Mouse (Mus musculus): Measurements from ENCODE around the gene Rhno1. TPM values are rescaled to one million over a fixed set of nuclear protein-coding genes. Genes with fewer than 3 reads are reported as not detected.
"Not testable (repeated sequence)": the region's sequence is repeated elsewhere in the genome, so short reads cannot be mapped to it uniquely, and the experiment has no call there.

Gene Rhno1
- polyA plus RNA-seq, 1 experiment from 2014 or later, result 175 TPM

DNA sequence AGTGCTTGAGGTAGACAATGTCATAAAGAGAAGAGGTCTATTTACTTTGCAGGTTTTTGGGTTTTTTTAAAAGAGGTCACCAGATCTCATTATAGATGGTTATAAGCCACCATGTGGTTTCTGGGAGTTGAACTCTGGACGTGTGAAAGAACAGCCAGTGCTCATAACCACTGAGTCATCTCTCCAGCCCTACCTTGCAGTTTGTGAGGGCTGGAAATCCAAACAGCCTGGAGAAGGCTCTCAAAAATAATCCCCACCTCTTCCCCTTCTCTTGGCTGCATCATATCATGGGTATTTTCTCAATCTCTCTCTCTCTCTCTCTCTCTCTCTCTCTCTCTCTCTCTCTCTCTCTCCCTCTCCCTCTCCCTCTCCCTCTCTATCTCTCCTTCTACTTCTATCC lies 28.0 kb upstream of the Rhno1 start:
- ATAC-seq (ENCODE audit: insufficient read depth, low FRiP score, low TSS enrichment), result no peak
- 72% methylated on average over 1 of the region's 1 CpGs for WGBS

DNA sequence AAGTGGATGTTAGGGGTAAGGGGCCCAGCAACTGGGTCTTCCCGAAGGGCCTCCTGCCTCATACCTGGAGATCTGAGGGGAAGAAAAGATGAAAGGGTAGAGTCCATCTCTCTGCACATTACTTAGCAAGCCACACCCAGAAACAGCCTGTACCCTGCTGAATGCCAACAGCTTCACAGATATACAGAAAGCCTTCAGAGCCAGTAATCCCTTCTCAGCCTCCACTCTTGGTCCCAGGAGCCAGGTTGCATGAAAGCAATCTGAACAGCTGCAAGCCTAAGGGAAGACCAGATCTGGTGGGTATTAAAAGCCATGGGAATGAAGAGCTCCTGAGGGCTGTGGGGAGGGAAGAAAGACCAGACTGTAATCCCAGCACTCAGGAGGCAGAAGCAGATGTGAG lies 26.5 kb upstream of the Rhno1 start:
- Histone ChIP-seq H3K27ac (ENCODE audit: low read depth, low read length) (no peak overlapping the region), H3K36me3 (ENCODE audit: control insufficient read depth, insufficient read depth, low read length) (no peaks in the 10 kb centered on the region), H3K9me3 (ENCODE audit: control insufficient read depth, low read length) (no peaks in the 10 kb centered on the region), H3K27me3 (ENCODE audit: control insufficient read depth, insufficient read depth, low read length) (no peaks in the 10 kb centered on the region), H3K4me3 (ENCODE audit: low read depth, low read length) (no peak overlapping the region), H3K4me1 (ENCODE audit: control insufficient read depth, insufficient read depth, low read length) (no peaks in the 10 kb centered on the region), H3K4me2 (ENCODE audit: low read depth) (no peak overlapping the region), H3K9ac (ENCODE audit: low read length) (no peak overlapping the region)
- WGBS, result 79% methylated on average over 1 of the region's 1 CpGs
- no peak for ATAC-seq (ENCODE audit: insufficient read depth, low FRiP score, low TSS enrichment)
- DNase-seq (ENCODE audit: low spot score), result no peak

More for the DNA sequence above, 28.0 kb upstream of the Rhno1 start:
- Histone ChIP-seq H3K9ac (ENCODE audit: low read length) (no peak overlapping the region), H3K27ac (ENCODE audit: low read depth, low read length) (no peak overlapping the region), H3K4me3 (ENCODE audit: low read depth, low read length) (no peak overlapping the region), H3K9me3 (ENCODE audit: control insufficient read depth, low read length) (no peaks in the 10 kb centered on the region), H3K4me1 (ENCODE audit: control insufficient read depth, insufficient read depth, low read length) (no peaks in the 10 kb centered on the region), H3K4me2 (ENCODE audit: low read depth) (no peak overlapping the region), H3K27me3 (ENCODE audit: control insufficient read depth, insufficient read depth, low read length) (no peaks in the 10 kb centered on the region), H3K36me3 (ENCODE audit: control insufficient read depth, insufficient read depth, low read length) (no peaks in the 10 kb centered on the region)
- DNase-seq (ENCODE audit: low spot score), result no peak

DNA sequence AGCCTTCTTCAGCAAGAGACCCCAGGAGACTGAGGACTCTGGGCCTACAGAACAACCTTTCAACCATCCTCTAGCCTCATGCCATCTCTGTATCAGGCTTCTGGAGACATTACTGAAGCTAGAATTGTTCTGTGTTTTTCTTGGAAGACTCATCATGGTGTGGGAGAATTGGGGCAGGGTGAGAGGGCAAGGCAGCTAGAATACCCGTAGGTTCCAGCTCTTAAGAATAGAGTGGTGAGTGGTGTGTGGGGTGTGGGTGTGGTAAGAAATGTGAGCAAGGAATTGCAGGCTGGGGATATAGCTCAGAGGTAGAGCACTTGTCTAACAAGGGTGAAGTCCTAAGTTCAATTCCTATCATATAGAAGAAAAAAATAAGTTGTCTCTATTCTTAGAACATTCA lies 22.3 kb upstream of the Rhno1 start:
- no peaks in the 10 kb centered on the region for H3K4me1 ChIP-seq (ENCODE audit: control insufficient read depth, insufficient read depth, low read length)
- ATAC-seq (ENCODE audit: insufficient read depth, low FRiP score, low TSS enrichment) (no peak), DNase-seq (ENCODE audit: low spot score) (no peak)
- H3K4me3 ChIP-seq (ENCODE audit: low read depth, low read length), result no peak overlapping the region
- 81% methylated on average over 1 of the region's 1 CpGs for WGBS
- H3K4me2 ChIP-seq (ENCODE audit: low read depth), result no peak overlapping the region
- no peaks in the 10 kb centered on the region for H3K9me3 ChIP-seq (ENCODE audit: control insufficient read depth, low read length)
- no peaks in the 10 kb centered on the region for H3K27me3 ChIP-seq (ENCODE audit: control insufficient read depth, insufficient read depth, low read length)
- H3K27ac ChIP-seq (ENCODE audit: low read depth, low read length), result no peak overlapping the region
- H3K9ac ChIP-seq (ENCODE audit: low read length), result no peak overlapping the region
- H3K36me3 ChIP-seq (ENCODE audit: control insufficient read depth, insufficient read depth, low read length), result no peaks in the 10 kb centered on the region

DNA sequence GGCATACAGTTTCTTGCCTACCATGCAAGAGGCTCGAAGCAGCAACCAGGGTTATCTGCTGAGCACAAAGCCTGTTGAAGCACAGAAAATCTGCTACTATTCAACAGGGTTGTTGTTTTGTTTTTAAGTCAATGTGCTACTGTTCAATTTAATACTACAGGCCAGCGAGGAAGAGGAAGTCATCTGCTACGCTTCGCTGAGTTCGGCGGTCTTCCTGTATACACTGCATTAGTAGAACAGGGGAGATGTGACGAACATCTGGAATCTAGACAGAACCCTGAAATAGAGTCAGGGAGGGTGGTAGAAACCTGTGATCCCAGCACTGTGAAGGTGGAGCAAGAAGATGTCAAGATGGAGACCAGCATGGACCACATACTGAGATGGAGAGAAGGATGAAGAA lies 21.0 kb upstream of the Rhno1 start:
- no peak overlapping the region for H3K4me3 ChIP-seq (ENCODE audit: low read depth, low read length)
- H3K27ac ChIP-seq (ENCODE audit: low read depth, low read length), result no peak overlapping the region
- H3K36me3 ChIP-seq (ENCODE audit: control insufficient read depth, insufficient read depth, low read length), result no peaks in the 10 kb centered on the region
- WGBS, result 74% methylated on average over 7 of the region's 7 CpGs
- H3K9me3 ChIP-seq (ENCODE audit: control insufficient read depth, low read length), result no peaks in the 10 kb centered on the region
- H3K27me3 ChIP-seq (ENCODE audit: control insufficient read depth, insufficient read depth, low read length), result no peaks in the 10 kb centered on the region
- no peak for DNase-seq (ENCODE audit: low spot score)
- ATAC-seq (ENCODE audit: insufficient read depth, low FRiP score, low TSS enrichment), result no peak
- no peaks in the 10 kb centered on the region for H3K4me1 ChIP-seq (ENCODE audit: control insufficient read depth, insufficient read depth, low read length)
- H3K4me2 ChIP-seq (ENCODE audit: low read depth), result no peak overlapping the region
- no peak overlapping the region for H3K9ac ChIP-seq (ENCODE audit: low read length)

DNA sequence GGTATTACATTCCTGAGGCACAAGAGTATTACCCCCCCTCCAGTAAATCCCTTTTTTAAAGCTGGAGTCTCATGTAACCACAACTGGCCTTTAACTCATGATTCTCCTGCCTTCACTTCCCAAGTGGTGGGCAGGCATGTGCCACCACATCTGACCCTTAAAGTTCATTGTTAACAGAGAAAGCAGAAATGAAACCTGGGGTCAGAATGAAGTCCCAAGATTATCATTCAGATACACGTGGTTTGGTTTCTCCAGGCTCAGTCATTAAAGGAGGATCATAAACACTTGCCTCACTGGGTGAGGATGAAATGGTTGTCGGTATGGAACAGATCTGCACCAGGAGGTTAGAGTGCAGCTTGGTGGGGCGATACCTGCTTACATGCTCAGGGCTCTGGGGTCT lies 18.5 kb upstream of the Rhno1 start:
- H3K4me2 ChIP-seq (ENCODE audit: low read depth), result no peak overlapping the region
- H3K9ac ChIP-seq (ENCODE audit: low read length), result no peak overlapping the region
- H3K9me3 ChIP-seq (ENCODE audit: control insufficient read depth, low read length), result no peaks in the 10 kb centered on the region
- ATAC-seq (ENCODE audit: insufficient read depth, low FRiP score, low TSS enrichment) (no peak), DNase-seq (ENCODE audit: low spot score) (no peak)
- H3K36me3 ChIP-seq (ENCODE audit: control insufficient read depth, insufficient read depth, low read length), result 0 out of 2 replicates have a peak, but pooled peaks cover 2% of the 10 kb centered on the region
- no peak overlapping the region for H3K27ac ChIP-seq (ENCODE audit: low read depth, low read length)
- H3K27me3 ChIP-seq (ENCODE audit: control insufficient read depth, insufficient read depth, low read length), result no peaks in the 10 kb centered on the region
- WGBS, result 74% methylated on average over 3 of the region's 3 CpGs
- H3K4me3 ChIP-seq (ENCODE audit: low read depth, low read length), result no peak overlapping the region
- no peaks in the 10 kb centered on the region for H3K4me1 ChIP-seq (ENCODE audit: control insufficient read depth, insufficient read depth, low read length)

DNA sequence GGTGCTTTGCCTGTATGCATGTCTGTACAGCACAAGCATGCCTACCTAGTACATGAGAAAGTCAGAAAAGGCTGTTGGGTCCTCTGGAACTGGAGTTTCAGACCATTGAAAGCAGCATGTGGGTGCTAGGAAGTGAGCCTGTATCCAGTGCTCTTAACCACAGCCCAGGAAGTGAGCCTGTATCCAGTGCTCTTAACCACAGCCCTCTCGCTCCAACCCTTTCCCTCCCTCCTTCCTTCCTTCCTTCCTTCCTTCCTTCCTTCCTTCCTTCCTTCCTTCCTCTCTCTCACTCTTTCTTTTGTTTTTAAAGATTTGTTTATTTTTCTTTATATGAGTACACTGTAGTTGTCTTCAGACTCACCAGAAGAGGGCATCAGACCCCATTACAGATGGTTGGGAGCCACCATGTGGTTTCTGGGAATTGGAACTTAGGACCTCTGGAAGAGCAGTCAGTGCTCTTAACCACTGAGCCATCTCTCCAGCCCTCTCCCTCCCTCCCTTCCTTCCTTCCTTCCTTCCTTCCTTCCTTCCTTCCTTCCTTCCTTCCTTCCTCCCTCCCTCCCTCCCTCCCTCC lies 18.0 kb upstream of the Rhno1 start:
- not testable (repeated sequence) for H3K9ac ChIP-seq (ENCODE audit: low read length); H3K9me3 ChIP-seq (ENCODE audit: control insufficient read depth, low read length); DNase-seq (ENCODE audit: low spot score); H3K27ac ChIP-seq (ENCODE audit: low read depth, low read length); ATAC-seq (ENCODE audit: insufficient read depth, low FRiP score, low TSS enrichment); H3K4me2 ChIP-seq (ENCODE audit: low read depth); H3K36me3 ChIP-seq (ENCODE audit: control insufficient read depth, insufficient read depth, low read length); H3K4me3 ChIP-seq (ENCODE audit: low read depth, low read length); H3K4me1 ChIP-seq (ENCODE audit: control insufficient read depth, insufficient read depth, low read length); H3K27me3 ChIP-seq (ENCODE audit: control insufficient read depth, insufficient read depth, low read length)
- WGBS, result 67% methylated on average over 1 of the region's 1 CpGs

DNA sequence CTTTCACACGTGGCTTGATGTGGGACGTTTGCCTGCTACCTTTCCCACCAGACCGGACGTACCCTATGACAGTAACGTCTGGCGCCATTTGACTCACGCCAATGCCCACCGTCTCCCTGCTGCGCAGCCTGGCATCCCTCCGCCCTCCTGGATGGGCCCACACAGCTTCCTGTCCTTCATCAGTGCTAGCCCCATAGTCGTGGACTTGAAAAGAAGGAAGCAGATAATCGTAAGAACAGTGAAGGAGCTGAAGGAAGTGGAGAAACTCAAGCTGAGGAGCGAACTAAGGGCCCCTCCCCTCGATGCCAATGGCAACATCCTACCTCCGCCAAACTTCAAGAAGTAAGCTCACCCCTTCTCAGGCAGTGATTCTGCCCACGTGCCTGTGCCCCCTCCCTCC lies 16.9 kb upstream of the Rhno1 start:
- no peak overlapping the region for H3K4me3 ChIP-seq (ENCODE audit: low read depth, low read length)
- no peak overlapping the region for H3K27ac ChIP-seq (ENCODE audit: low read depth, low read length)
- no peaks in the 10 kb centered on the region for H3K4me1 ChIP-seq (ENCODE audit: control insufficient read depth, insufficient read depth, low read length)
- no peaks in the 10 kb centered on the region for H3K27me3 ChIP-seq (ENCODE audit: control insufficient read depth, insufficient read depth, low read length)
- H3K9me3 ChIP-seq (ENCODE audit: control insufficient read depth, low read length), result no peaks in the 10 kb centered on the region
- peaks cover 2% of the 10 kb centered on the region for H3K36me3 ChIP-seq (ENCODE audit: control insufficient read depth, insufficient read depth, low read length)
- H3K9ac ChIP-seq (ENCODE audit: low read length), result no peak overlapping the region
- WGBS, result 89% methylated on average over 16 of the region's 16 CpGs
- ATAC-seq (ENCODE audit: insufficient read depth, low FRiP score, low TSS enrichment) (no peak), DNase-seq (ENCODE audit: low spot score) (no peak)
- H3K4me2 ChIP-seq (ENCODE audit: low read depth), result no peak overlapping the region

DNA sequence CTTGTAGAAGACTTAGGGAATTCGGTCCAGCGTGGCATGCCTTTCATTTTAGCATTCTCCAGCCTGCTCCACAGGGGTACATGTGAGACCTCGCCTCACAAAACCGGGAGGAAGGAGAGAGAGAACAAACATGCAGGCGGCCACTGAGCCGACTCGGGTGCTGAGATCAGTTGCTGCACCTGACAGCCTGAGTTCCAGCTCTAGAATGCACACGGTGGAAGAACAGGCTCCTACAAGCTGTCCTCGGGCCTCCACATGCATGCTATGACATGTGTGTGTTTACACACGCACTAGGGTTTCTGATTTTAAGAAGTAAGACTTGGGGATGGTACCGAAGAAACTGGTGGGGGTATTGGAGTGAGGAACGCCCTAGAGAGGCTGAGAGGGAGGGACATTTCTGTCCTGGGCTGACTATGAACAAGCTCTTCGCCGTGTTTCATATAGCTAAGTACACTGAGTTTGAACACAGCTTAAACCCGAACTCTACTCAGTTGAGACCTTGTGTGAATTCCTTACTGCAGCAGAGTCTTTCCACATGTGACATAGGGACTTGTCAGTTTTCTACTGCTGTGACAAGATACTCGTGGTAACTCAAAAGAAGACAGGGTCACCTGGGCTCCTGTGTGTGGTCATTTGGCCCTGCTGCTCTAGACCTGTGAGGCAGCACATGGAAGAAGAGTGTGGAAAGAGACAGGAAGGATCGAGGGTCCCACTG lies 13.8 kb upstream of the Rhno1 start:
- Histone ChIP-seq H3K4me3 (ENCODE audit: low read depth, low read length) (no peak overlapping the region), H3K4me2 (ENCODE audit: low read depth) (no peak overlapping the region), H3K9me3 (ENCODE audit: control insufficient read depth, low read length) (no peaks in the 10 kb centered on the region), H3K9ac (ENCODE audit: low read length) (no peak overlapping the region), H3K36me3 (ENCODE audit: control insufficient read depth, insufficient read depth, low read length) (peaks cover 17% of the 10 kb centered on the region), H3K4me1 (ENCODE audit: control insufficient read depth, insufficient read depth, low read length) (no peaks in the 10 kb centered on the region), H3K27me3 (ENCODE audit: control insufficient read depth, insufficient read depth, low read length) (no peaks in the 10 kb centered on the region), H3K27ac (ENCODE audit: low read depth, low read length) (no peak overlapping the region)
- WGBS, result 90% methylated on average over 17 of the region's 17 CpGs
- ATAC-seq (ENCODE audit: insufficient read depth, low FRiP score, low TSS enrichment) (no peak), DNase-seq (ENCODE audit: low spot score) (no peak)

DNA sequence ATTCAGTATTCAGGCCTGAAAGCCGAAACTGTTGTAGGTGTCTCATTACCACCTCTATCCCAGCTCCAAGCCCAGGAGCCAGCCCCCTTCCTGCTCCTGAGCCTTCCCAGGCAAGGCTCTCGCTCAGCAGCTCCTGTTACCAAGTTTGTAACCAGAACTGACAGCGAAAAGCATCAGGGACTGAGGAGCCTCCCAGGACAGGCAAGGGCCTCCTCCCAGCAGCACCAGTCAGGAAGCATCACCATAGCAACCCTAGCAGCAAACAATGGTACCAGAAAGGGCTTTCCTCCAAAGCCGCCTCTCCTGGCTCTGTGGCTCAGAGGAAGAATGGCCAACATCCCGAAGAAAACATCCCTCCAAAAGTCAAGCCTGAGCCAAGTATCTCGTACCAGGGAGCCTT lies 12.5 kb upstream of the Rhno1 start, which contains the start of the genes Tex52 and Gm44596:
Tex52 (plus strand) TSS at position 265 of the 400 bp plus-strand sequence.
Gm44596 (plus strand) TSS at position 312 of the 400 bp plus-strand sequence.
- Histone ChIP-seq H3K36me3 (ENCODE audit: control insufficient read depth, insufficient read depth, low read length) (peaks cover 26% of the 10 kb centered on the region), H3K9ac (ENCODE audit: low read length) (no peak within 1 kb of the TSS)
- 0 out of 2 replicates have a peak, but pooled peaks have one; percentile 61 for ATAC-seq (ENCODE audit: insufficient read depth, low FRiP score, low TSS enrichment)

More for the DNA sequence above, 12.5 kb upstream of the Rhno1 start, which contains the start of the genes Tex52 and Gm44596:
- 49% methylated on average over 6 of the region's 6 CpGs for WGBS
- Histone ChIP-seq H3K9me3 (ENCODE audit: control insufficient read depth, low read length) (no peaks in the 10 kb centered on the region), H3K4me3 (ENCODE audit: low read depth, low read length) (no peak within 1 kb of the TSS), H3K4me2 (ENCODE audit: low read depth) (no peak within 1 kb of the TSS), H3K4me1 (ENCODE audit: control insufficient read depth, insufficient read depth, low read length) (no peaks in the 10 kb centered on the region), H3K27me3 (ENCODE audit: control insufficient read depth, insufficient read depth, low read length) (no peaks in the 10 kb centered on the region), H3K27ac (ENCODE audit: low read depth, low read length) (no peak within 1 kb of the TSS)
- DNase-seq (ENCODE audit: low spot score), result peak; percentile 25
